Mouse (Mus musculus) thymus, adult 2 months (tissue): ENCODE data around the gene Mrpl10. TPM values are rescaled to one million over a fixed set of nuclear protein-coding genes. Genes with fewer than 3 reads are reported as not detected.

ENCODE experiments used
- DNase-seq: peaks from one replicate; pipeline ENCODE4 v3.0.0; 2021
- H3K27ac ChIP-seq: fragments of 200-500 bp; 2 replicates; pipeline ENCODE4 v1.5.1; 2012; ENCODE audit warnings: low read length, control low read depth; ENCODE audit not compliant: control insufficient read depth, insufficient read depth
- H3K27me3 ChIP-seq: fragments of 200-500 bp; 2 replicates; pipeline ENCODE4 v1.6.1; 2012; ENCODE audit warnings: mild to moderate bottlenecking, low read length, moderate library complexity, mixed read lengths; ENCODE audit not compliant: control insufficient read depth, insufficient read depth
- H3K36me3 ChIP-seq: fragments of 200-500 bp; 2 replicates; pipeline ENCODE4 v1.6.1; 2012; ENCODE audit warnings: mild to moderate bottlenecking, low read length, moderate library complexity; ENCODE audit not compliant: control insufficient read depth, insufficient read depth
- H3K4me1 ChIP-seq: fragments of 200-500 bp; replicated peaks from 2 replicates; pipeline ENCODE4 v1.6.1; 2012; ENCODE audit warnings: low read length; ENCODE audit not compliant: control insufficient read depth, insufficient read depth
- H3K4me3 ChIP-seq: fragments of 200-500 bp; 2 replicates; pipeline ENCODE4 v1.5.1; 2012; ENCODE audit warnings: mild to moderate bottlenecking, low read length, control low read depth, moderate library complexity; ENCODE audit not compliant: control insufficient read depth, insufficient read depth
- CTCF ChIP-seq: fragments of 200-500 bp; IDR thresholded peaks from 2 replicates; pipeline ENCODE4 v1.5.1; 2012; ENCODE audit warnings: mild to moderate bottlenecking, control low read depth, low read length, moderate library complexity, borderline replicate concordance; ENCODE audit not compliant: control insufficient read depth, poor library complexity, insufficient read depth; ENCODE audit errors: extremely low read depth
- POLR2A ChIP-seq: fragments of 200-500 bp; IDR thresholded peaks from 2 replicates; pipeline ENCODE4 v1.6.1; 2012; ENCODE audit warnings: mild to moderate bottlenecking, low read length, control low read depth, moderate library complexity; ENCODE audit not compliant: control insufficient read depth, poor library complexity, insufficient read depth; ENCODE audit errors: extremely low read depth
- WGBS: fragments of 180-500 bp; shearing (Covaris S2); methylation state at CpG from one replicate; pipeline ENCODE4 v1.1.7; 2018; 5-methylcytosine and 5-hydroxymethylcytosine counted together
- polyA plus RNA-seq: library from polyadenylated mRNA; depleted of rRNA; stranded (reverse); fragments of >200 nt; gene quantifications from 2 replicates; pipeline ENCODE4 v1.2.3, GENCODE M21; 2012; rRNA removed

Gene Mrpl10
- 90.1 and 95.4 TPM in 2 replicates for polyA plus RNA-seq

GRCm38 (mm10) chr11:97041022-97041899 is at the start of gene Mrpl10, which contains the start of gene Lrrc46:
Gene Mrpl10, plus strand, starts transcription at chr11:97041560.
Gene Lrrc46, minus strand, starts transcription at chr11:97041407.
- H3K4me3 ChIP-seq, result peak within 1 kb of the TSS; percentile 91
- TF ChIP-seq CTCF (no peak), POLR2A (peak; percentile 60; the same call in 1 of the 2 replicates)
- peak; percentile 85 for DNase-seq
- peak within 1 kb of the TSS; percentile 30; the same call in 1 of the 2 replicates for H3K27ac ChIP-seq
- WGBS, result under 1% methylated on average over 48 of the region's 48 CpGs
- no peaks in the 10 kb centered on the region for H3K27me3 ChIP-seq
- no peaks in the 10 kb centered on the region for H3K36me3 ChIP-seq
- peaks cover 8% of the 10 kb centered on the region for H3K4me1 ChIP-seq

- Histone ChIP-seq H3K27me3 (no peaks in the 10 kb centered on the region; the same call in 1 of the 2 replicates), H3K27ac (peak overlapping the region; percentile 25; the same call in 1 of the 2 replicates), H3K4me1 (peaks cover 60% of the 10 kb centered on the region), H3K36me3 (no peaks in the 10 kb centered on the region), H3K4me3 (no peak overlapping the region)
- TF ChIP-seq CTCF (no peak), POLR2A (no peak)
- WGBS, result 24% methylated on average over 8 of the region's 8 CpGs
- DNase-seq, result no peak
Measured at GRCm38 (mm10) chr11:96992722-96993311, 48.5 kb upstream of the Mrpl10 start.

DNA sequence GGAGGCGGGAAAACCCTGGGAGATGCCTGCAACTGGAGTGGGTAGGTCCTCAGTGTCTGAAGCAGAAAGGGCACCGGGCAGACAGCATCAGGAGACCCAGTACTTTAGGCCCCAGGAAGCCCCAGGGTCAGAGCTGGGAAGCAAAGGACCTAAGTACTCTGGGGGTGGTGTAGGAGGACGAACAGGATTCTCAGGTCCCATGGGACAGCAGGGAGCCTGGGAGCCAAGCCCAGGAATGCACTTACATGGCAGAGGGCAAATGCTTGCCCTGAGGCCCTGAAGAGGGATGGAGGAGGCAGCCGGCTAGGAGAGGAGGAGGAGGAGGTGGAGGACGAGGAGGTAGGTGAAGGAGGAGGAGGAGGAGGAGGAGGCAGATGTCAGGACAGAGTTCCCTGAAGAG is 46.3 kb upstream of the Mrpl10 start:
- DNase-seq, result no peak
- no peaks in the 10 kb centered on the region; the same call in 1 of the 2 replicates for H3K27me3 ChIP-seq
- no peak overlapping the region for H3K4me3 ChIP-seq
- no peaks in the 10 kb centered on the region for H3K36me3 ChIP-seq
- H3K27ac ChIP-seq, result no peak overlapping the region
- TF ChIP-seq POLR2A (no peak), CTCF (no peak)
- WGBS, result 91% methylated on average over 5 of the region's 5 CpGs
- H3K4me1 ChIP-seq, result peaks cover 51% of the 10 kb centered on the region

DNA sequence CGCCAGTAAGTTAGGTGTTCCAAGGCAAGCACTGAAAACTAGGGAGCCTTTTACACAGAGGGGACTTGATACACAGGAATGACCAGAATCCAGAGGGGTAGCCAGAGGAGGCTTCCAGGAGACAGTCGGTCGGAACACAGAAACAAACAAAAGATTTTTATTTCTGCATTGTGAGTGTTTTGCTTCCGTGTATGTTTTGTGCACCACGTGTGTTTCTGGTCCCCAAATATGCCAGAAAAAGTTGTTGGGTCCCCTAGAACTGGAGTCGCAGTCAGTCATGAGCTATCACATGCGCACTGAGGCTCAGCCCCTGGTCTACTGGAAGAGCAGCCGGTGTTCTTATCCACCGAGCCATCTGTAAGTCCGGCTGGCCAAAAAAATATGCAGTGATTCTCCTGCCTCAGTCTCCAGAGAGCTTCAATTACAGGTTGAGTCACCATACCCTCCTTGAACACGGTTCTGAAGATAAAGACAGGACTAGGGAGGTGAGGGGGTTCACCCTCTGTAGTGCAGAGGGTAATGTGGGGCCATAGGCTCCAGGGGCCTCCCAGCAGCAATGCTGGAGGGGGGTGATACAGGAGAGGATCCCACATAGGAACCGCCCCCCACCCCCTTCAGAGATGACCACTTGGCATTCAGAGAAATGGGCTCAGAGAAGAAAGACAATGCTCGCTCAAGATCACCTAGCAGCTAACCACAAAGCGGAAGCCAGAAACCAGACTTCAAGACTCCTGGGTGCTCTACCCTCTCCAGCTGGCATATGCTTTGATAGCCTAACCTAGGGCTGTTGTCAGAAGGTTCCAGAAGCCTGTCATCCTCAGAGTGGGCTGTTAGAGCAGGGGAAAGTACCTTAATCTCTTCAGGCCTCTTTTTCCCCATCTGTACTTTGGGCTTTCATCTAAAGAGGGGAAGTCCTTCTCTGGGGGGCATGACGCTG is 45.3 kb upstream of the Mrpl10 start:
- Histone ChIP-seq H3K36me3 (no peaks in the 10 kb centered on the region), H3K27me3 (no peaks in the 10 kb centered on the region; the same call in 1 of the 2 replicates), H3K4me3 (no peak overlapping the region), H3K4me1 (peaks cover 55% of the 10 kb centered on the region), H3K27ac (0 out of 2 replicates have a peak overlapping the region, but pooled peaks have one; percentile 31)
- 46% methylated on average over 15 of the region's 15 CpGs for WGBS
- peak; percentile 77 for DNase-seq
- TF ChIP-seq POLR2A (no peak), CTCF (no peak)

DNA sequence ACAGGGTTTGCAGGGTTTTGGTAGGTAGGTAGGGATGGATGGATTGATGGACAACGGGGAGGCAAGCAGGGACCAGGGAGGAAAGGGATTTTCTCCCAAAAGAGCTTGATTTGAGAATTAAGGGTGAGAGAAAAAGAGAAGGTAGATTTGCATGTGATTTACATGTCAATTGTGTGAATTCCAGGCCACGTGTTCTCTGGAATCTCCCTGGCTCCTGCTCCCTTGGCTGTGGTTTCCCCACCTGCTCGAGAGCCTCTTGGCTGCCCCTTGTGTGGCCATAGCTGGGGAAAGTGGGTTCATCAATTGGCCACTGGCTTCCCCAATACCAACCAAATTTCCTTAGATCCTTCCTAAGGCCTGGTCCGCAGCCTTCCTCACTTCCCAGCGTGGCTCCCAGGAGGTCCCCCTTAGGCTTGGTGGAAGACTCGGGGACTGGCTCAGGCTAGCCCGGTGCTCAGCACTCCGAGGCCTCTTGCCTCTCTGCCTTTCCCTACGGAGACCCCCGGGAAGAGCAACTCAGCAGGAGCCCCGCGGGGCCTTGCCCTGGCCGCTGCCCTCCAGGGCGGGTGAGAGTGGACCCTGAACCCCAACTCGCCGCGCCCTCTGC is 44.5 kb upstream of the Mrpl10 start:
- no peak for TF ChIP-seq CTCF
- no peak for TF ChIP-seq POLR2A
- no peaks in the 10 kb centered on the region for H3K36me3 ChIP-seq
- peaks cover 53% of the 10 kb centered on the region for H3K4me1 ChIP-seq
- no peaks in the 10 kb centered on the region; the same call in 1 of the 2 replicates for H3K27me3 ChIP-seq
- 57% methylated on average over 17 of the region's 17 CpGs for WGBS
- 0 out of 2 replicates have a peak overlapping the region, but pooled peaks have one; percentile 31 for H3K27ac ChIP-seq
- no peak for DNase-seq
- H3K4me3 ChIP-seq, result no peak overlapping the region
